Mouse (Mus musculus) CD4-positive, CD25-positive, alpha-beta regulatory T cell (primary cell): Measurements from ENCODE around the gene Olfr1499. TPM values are rescaled to one million over a fixed set of nuclear protein-coding genes. Genes with fewer than 3 reads are reported as not detected.

Experiments
- polyA plus RNA-seq: library from polyadenylated mRNA; unstranded; fragments of 100-300 nt; shearing (Covaris generic); gene quantifications from one replicate; pipeline ENCODE4 v1.2.1, GENCODE M21; 2017

Olfr1499 gene
- not detected for polyA plus RNA-seq

GRCm38 (mm10) chr19:13819347-13819746, at the start of gene Olfr1499:
Gene Olfr1499 (minus strand): TSS chr19:13819447.

GRCm38 (mm10) chr19:13861495-13861894, 42.2 kb upstream of the Olfr1499 start, which contains the start of gene Olfr1502:
Gene Olfr1502 (plus strand): TSS chr19:13861795.

GRCm38 (mm10) chr19:13850592-13850991, 31.3 kb upstream of the Olfr1499 start, which contains the start of gene Olfr1501:
Gene Olfr1501 (minus strand): TSS chr19:13850692.

GRCm38 (mm10) chr19:13830388-13830787, 11.1 kb upstream of the Olfr1499 start, which contains the start of gene Olfr1500:
Gene Olfr1500 (minus strand): TSS chr19:13830488.

DNA sequence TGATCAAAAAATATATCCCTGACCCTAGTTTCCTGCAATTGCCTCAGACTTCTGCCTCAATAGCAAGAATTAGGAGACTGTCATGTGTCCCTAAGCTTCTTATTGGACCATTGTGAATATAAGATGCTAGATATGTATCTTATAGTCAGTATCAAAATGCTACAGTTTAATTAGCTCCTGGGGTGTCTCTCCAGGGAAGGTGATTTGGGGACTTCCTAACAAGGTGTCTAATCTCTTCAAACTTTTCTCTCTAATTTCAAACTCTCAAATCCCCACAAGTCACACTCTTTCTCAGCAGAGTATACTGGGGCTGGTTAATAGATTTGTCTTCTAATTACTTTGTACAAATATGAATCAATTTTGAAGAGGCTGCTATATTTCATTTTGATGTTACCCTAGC, 21.1 kb downstream of the Olfr1499 start, which contains the start of gene Olfr1497:
TSS of gene Olfr1497 (minus strand) at position 101 of the 400 bp plus-strand sequence.

GRCm38 (mm10) chr19:13777578-13777977, 41.7 kb downstream of the Olfr1499 start, which contains the start of gene Olfr1496:
Gene Olfr1496 (plus strand): TSS chr19:13777878.

GRCm38 (mm10) chr19:13764306-13764705, 54.9 kb downstream of the Olfr1499 start, which contains the start of gene Olfr1495:
Gene Olfr1495 (plus strand): TSS chr19:13764606.

Other genes with a start within 250 kb of the Olfr1499 start
- 0.06 TPM for gene Olfr1484, start 235.9 kb downstream of the Olfr1499 start, polyA plus RNA-seq
- gene Olfr1487, start 202.1 kb downstream of the Olfr1499 start, polyA plus RNA-seq: not detected
- 0.04 TPM for gene Olfr1489, start 187.8 kb downstream of the Olfr1499 start, polyA plus RNA-seq
- gene Olfr1490, start 168.4 kb downstream of the Olfr1499 start, polyA plus RNA-seq: not detected
- not detected for gene Olfr1491, start 122.2 kb downstream of the Olfr1499 start, polyA plus RNA-seq
- gene Olfr1493-ps1, start 96.2 kb downstream of the Olfr1499 start, polyA plus RNA-seq: 0.10 TPM
- not detected for gene Olfr1494, start 79.7 kb downstream of the Olfr1499 start, polyA plus RNA-seq
- gene Olfr1495, start 54.8 kb downstream of the Olfr1499 start, polyA plus RNA-seq: not detected
- not detected for gene Olfr1496, start 41.6 kb downstream of the Olfr1499 start, polyA plus RNA-seq
- gene Olfr1497, start 21.2 kb downstream of the Olfr1499 start, polyA plus RNA-seq: not detected
- 0.41 TPM for gene Olfr1500, start 11.0 kb upstream of the Olfr1499 start, polyA plus RNA-seq
- not detected for gene Olfr1501, start 31.2 kb upstream of the Olfr1499 start, polyA plus RNA-seq
- not detected for gene Olfr1502, start 42.3 kb upstream of the Olfr1499 start, polyA plus RNA-seq
- not detected for gene Olfr1504, start 78.5 kb upstream of the Olfr1499 start, polyA plus RNA-seq
- gene Olfr1505, start 94.1 kb upstream of the Olfr1499 start, polyA plus RNA-seq: not detected